Mouse (Mus musculus) hindbrain, embryonic 13.5 days (tissue): ENCODE data around the gene Prkaa1. TPM values are rescaled to one million over a fixed set of nuclear protein-coding genes. Genes with fewer than 3 reads are reported as not detected.

Experiments
- ATAC-seq: fragments of 200-750 bp; cut with Nextera tagmentation; 2 replicates; pipeline ENCODE4 v1.8.0; 2017; ENCODE audit warnings: moderate TSS enrichment; ENCODE audit not compliant: low FRiP score
- H3K27ac ChIP-seq: fragments of 300-500 bp; sonication (generic); 2 replicates; pipeline ENCODE4 v1.5.1; 2015; ENCODE audit warnings: inconsistent platforms, mild to moderate bottlenecking, moderate library complexity
- H3K27me3 ChIP-seq: fragments of 300-500 bp; sonication (generic); 2 replicates; pipeline ENCODE4 v1.6.1; 2015; ENCODE audit warnings: mild to moderate bottlenecking, inconsistent platforms
- H3K36me3 ChIP-seq: fragments of 300-500 bp; sonication (generic); 2 replicates; pipeline ENCODE4 v1.6.1; 2015; ENCODE audit warnings: mild to moderate bottlenecking, inconsistent platforms
- H3K4me1 ChIP-seq: fragments of 300-500 bp; sonication (generic); replicated peaks from 2 replicates; pipeline ENCODE4 v1.6.1; 2015; ENCODE audit warnings: inconsistent platforms
- H3K4me2 ChIP-seq: fragments of 300-500 bp; sonication (generic); 2 replicates; pipeline ENCODE4 v1.6.1; 2015; ENCODE audit warnings: inconsistent platforms, mild to moderate bottlenecking, moderate library complexity
- H3K4me3 ChIP-seq: fragments of 300-500 bp; sonication (generic); 2 replicates; pipeline ENCODE4 v1.5.1; 2015; ENCODE audit warnings: mild to moderate bottlenecking, inconsistent platforms
- H3K9ac ChIP-seq: fragments of 300-500 bp; sonication (generic); 2 replicates; pipeline ENCODE4 v1.6.1; 2015; ENCODE audit warnings: mild to moderate bottlenecking, inconsistent platforms
- H3K9me3 ChIP-seq: fragments of 300-500 bp; sonication (generic); 2 replicates; pipeline ENCODE4 v1.6.1; 2016; ENCODE audit warnings: inconsistent platforms
- WGBS: fragments of 180-500 bp; shearing (Covaris S2); methylation state at CpG from one replicate; pipeline ENCODE4 v1.1.7; 2015; 5-methylcytosine and 5-hydroxymethylcytosine counted together
- polyA plus RNA-seq: library from polyadenylated mRNA; unstranded; fragments of >200 nt; fragmentation: Nextera tagmentation; extraction: Ambion mirVana; gene quantifications from 2 replicates; pipeline ENCODE4 v1.2.1, GENCODE M21; 2015

Gene Prkaa1
- 14.3 and 15.6 TPM in 2 replicates for polyA plus RNA-seq

DNA sequence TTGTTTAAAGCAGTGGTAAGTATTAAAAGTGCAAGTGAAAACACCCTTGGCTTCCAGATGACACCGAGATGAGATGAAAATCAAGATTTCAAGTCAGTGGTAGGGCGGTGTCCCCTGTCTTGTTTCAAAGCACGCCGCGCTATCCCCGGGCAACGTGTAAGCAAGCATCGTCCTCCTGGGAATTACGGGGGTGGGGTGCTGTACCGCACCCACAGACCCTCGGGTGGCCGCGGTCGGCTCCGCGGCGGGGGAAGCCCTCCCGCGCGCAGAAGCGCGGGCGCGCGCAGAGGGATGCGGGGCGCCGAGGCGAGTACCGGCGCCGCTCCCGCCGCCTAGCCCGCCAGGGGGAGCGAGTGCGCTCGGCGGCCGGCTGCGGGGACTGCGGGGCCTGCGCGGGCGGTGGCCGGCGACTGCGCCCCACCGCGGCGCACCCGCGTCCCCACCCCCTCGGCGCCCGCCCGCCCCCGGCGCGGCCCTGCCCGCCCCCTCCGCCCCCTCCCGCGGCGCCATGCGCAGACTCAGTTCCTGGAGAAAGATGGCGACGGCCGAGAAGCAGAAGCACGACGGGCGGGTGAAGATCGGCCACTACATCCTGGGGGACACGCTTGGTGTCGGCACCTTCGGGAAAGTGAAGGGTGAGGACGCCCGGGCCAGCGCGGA lies at the start of gene Prkaa1:
Gene Prkaa1 (plus strand): TSS at position 501 of the 660 bp plus-strand sequence.
- Histone ChIP-seq H3K27ac (peak within 1 kb of the TSS; percentile 94), H3K36me3 (no peaks in the 10 kb centered on the region), H3K27me3 (no peaks in the 10 kb centered on the region), H3K4me2 (peak within 1 kb of the TSS; percentile 67), H3K4me1 (peaks cover 14% of the 10 kb centered on the region), H3K9ac (peak within 1 kb of the TSS; percentile 89), H3K9me3 (no peaks in the 10 kb centered on the region), H3K4me3 (peak within 1 kb of the TSS; percentile 82)
- peak; percentile 95 for ATAC-seq
- 2% methylated on average over 58 of the region's 80 CpGs for WGBS

DNA sequence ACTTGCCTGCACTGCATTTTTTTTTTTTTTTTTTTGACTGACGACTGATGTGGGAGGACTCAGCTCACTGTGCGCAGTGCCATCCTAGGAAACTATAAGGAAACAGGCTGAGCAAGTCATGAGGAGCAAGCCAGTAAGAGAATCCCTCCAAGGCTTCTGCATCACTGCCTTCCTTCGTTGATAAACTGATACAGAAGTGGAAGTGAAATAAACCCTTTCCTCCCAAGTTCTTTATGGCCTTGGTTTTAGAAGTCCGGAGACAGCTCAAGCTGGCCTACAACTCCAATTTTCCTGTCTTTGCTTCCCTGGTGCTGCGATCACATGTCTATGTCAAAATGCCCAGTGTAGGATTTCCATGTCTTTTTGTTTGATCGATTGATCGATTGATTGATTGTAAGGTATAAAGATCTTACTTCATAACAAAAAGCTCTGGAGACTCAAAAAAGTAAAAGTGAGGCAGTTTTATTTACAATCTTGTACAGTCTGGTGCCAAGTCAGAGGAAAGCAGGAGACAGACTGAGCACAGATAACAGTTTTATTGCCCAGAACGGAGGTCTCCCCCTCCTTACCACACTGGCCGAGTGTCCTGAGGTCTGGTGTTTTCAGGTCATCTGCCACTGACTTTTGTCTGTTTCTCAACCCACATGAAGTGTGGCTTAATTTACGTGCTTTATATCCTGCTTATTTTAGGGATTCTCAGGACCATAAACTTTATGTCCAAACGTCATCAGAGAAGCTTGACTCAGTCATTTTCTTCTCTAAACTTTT lies 47.9 kb upstream of the Prkaa1 start:
- Histone ChIP-seq H3K4me2 (no peak overlapping the region), H3K4me3 (no peak overlapping the region), H3K36me3 (no peaks in the 10 kb centered on the region), H3K9ac (no peak overlapping the region), H3K9me3 (no peaks in the 10 kb centered on the region), H3K27ac (no peak overlapping the region), H3K4me1 (no peaks in the 10 kb centered on the region), H3K27me3 (no peaks in the 10 kb centered on the region)
- no peak for ATAC-seq
- WGBS = 90% methylated on average over 11 of the region's 11 CpGs

DNA sequence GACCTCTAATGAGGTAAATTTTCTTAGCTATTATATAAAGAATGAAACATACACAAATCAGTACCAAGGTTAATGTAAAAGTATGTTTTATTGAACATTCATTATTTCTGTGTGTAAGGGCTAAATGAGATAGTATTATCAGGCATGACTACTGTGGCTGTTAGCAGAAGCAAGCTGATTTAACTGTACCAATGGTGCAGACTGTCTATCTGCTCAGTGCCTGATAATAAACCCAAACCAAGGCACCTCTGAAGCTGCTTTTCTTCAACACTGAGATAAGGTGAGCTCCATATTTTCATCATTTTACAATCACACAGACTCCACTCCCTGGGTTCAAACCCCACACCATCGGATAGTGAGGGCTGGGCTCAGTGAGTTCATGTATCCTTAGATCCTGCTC lies 46.3 kb upstream of the Prkaa1 start:
- Histone ChIP-seq H3K4me2 (no peak overlapping the region), H3K27ac (no peak overlapping the region), H3K9ac (no peak overlapping the region), H3K4me3 (no peak overlapping the region), H3K27me3 (no peaks in the 10 kb centered on the region), H3K4me1 (no peaks in the 10 kb centered on the region), H3K9me3 (no peaks in the 10 kb centered on the region), H3K36me3 (no peaks in the 10 kb centered on the region)
- ATAC-seq = no peak
- 100% methylated on average over 1 of the region's 1 CpGs for WGBS

DNA sequence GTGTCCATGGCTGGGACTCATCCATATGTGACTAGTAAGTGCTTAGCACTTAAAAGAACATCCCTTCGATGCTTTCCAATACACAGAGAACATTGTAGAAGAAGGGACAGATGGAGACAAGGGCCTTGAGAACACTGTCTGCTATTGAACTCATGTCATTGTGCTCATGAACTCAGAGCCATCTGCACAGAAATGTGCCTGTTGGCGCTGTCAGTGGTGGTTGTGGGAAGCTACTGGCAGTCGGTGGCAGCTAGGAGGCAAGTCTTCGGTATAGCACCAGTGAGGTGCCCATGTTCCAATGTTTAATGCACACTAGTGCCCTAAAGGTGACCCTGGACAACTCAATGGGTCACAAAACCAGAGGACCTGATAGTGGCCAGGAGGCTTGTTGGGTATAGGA lies 41.3 kb upstream of the Prkaa1 start:
- no peak for ATAC-seq

DNA sequence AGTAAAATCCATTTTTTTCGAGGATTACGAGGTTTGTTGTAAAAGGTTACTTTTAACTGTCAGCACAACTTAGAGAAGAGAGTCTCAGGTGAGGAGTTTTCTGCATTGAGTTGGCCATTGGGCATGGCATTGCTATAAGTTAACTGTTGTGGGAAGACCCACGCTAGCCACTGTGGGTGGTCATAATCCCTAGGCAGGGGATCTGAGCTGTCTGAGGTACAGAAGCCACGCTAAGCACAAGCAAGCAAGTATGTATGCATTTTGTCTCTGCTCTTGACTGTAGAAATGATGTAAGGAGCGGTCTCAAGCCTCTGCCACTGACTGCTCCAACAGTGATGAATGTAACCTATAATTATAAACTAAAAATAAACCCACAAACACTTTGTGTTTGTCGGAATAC lies 37.8 kb upstream of the Prkaa1 start:
- Histone ChIP-seq H3K9ac (no peak overlapping the region), H3K4me1 (no peaks in the 10 kb centered on the region), H3K9me3 (no peaks in the 10 kb centered on the region), H3K36me3 (no peaks in the 10 kb centered on the region), H3K4me2 (no peak overlapping the region), H3K27me3 (no peaks in the 10 kb centered on the region), H3K27ac (no peak overlapping the region), H3K4me3 (no peak overlapping the region)
- 82% methylated on average over 6 of the region's 6 CpGs for WGBS
- ATAC-seq = peak; percentile 21; the same call in 1 of the 2 replicates

More for the DNA sequence above, 41.3 kb upstream of the Prkaa1 start:
- Histone ChIP-seq H3K4me2 (no peak overlapping the region), H3K9me3 (no peaks in the 10 kb centered on the region), H3K4me3 (no peak overlapping the region), H3K36me3 (no peaks in the 10 kb centered on the region), H3K27me3 (no peaks in the 10 kb centered on the region), H3K4me1 (no peaks in the 10 kb centered on the region), H3K27ac (no peak overlapping the region), H3K9ac (no peak overlapping the region)
- whole genome bisulfite sequencing = 96% methylated on average over 4 of the region's 4 CpGs

DNA sequence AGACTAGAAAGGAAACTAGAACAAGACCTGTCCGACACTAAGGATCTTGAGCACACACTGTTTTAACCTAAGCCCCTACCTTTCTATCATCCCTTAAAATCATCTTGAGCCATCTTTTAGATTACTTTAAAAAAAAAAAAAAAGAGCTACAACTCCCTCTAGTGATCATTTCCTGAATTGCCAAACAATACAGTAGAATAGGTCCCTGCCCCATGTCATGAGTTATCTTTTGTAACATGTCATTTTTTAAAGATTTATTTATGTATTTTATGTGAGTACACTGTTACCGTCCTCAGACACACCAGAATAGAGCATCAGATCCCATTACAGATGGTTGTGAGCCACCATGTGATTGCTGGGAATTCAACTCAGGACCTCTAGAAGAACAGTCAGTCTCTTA lies 37.4 kb upstream of the Prkaa1 start:
- H3K27ac ChIP-seq = no peak overlapping the region
- no peaks in the 10 kb centered on the region for H3K27me3 ChIP-seq
- no peaks in the 10 kb centered on the region for H3K36me3 ChIP-seq
- no peaks in the 10 kb centered on the region for H3K9me3 ChIP-seq
- H3K4me3 ChIP-seq = no peak overlapping the region
- no peak overlapping the region for H3K4me2 ChIP-seq
- H3K9ac ChIP-seq = no peak overlapping the region
- no peaks in the 10 kb centered on the region for H3K4me1 ChIP-seq
- ATAC-seq = 0 out of 2 replicates have a peak, but pooled peaks have one; percentile 63
- 62% methylated on average over 2 of the region's 2 CpGs for WGBS

DNA sequence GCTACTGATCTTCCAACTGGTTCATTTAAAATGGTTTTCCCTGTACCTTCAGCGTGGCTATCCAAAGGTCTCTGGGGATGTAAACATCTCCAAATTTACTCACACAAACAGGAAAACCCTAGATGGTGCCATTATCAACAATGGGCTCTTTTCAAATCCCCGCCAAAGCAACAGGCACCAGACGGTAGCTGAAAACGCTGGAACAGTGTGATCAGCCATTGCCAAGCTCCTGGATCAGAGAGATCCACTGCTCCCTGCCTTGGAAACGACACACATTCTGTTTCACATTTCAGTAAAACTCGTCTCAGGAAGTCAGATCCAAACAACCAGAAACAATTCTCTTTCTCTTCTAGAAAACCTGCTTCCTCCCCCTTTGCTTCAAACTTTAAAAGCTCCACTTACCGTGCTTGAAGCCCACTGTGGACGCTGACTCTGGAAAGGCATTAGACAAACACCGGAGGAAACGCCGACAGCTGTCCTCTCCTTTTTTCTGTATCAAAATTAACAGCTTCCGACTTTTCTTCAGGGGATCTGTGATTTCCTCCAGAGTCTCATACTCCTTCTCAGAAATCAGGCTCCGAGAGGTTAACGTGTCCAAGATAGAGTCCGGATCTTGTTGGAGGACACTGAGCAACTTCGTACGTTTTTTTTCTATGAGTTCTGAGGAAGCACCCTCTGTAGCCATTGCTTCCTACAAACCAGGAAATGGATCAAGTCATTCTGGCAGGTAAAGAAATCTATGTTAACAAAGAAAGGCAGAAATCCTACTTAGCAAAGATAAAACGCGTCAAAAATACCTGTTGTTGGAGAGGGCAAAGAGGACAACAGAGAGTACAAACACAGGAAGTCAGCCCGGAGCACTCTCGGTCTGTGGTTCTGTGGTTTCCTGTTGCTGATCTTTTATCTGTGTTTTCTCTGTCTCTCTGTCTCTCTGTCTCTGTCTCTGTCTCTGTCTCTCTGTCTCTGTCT lies 35.7 kb upstream of the Prkaa1 start, which contains the start of gene Card6:
Gene Card6 (minus strand): TSS at position 854 of the 969 bp plus-strand sequence.
- Histone ChIP-seq H3K4me1 (no peaks in the 10 kb centered on the region), H3K9me3 (no peaks in the 10 kb centered on the region), H3K27me3 (no peaks in the 10 kb centered on the region), H3K9ac (no peak within 1 kb of the TSS), H3K27ac (no peak within 1 kb of the TSS), H3K4me3 (peak within 1 kb of the TSS; percentile 4; the same call in 1 of the 2 replicates), H3K36me3 (no peaks in the 10 kb centered on the region), H3K4me2 (no peak within 1 kb of the TSS)
- WGBS = 73% methylated on average over 21 of the region's 21 CpGs
- ATAC-seq = no peak

DNA sequence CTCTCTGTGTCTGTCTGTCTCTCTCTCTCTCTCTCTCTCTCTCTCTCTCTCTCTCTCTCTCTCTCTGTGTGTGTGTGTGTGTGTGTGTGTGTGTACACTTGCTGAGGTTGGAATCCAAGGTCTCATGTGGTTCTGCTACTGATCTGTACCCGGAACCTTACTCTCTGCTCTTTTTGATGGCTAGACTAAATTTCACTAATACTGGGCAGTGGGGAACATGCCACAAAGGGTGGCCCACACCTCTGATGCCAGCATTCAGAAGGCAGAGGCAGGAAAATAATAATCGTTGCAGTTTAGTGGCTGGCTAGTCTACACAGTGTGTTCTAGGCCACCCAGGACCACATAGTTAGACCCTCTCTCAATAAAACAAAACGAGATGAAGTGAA lies 35.0 kb upstream of the Prkaa1 start:
- ATAC-seq = no peak
- 83% methylated on average over 3 of the region's 3 CpGs for WGBS
- no peaks in the 10 kb centered on the region for H3K36me3 ChIP-seq
- no peaks in the 10 kb centered on the region for H3K9me3 ChIP-seq
- H3K9ac ChIP-seq = no peak overlapping the region
- no peak overlapping the region for H3K4me2 ChIP-seq
- no peak overlapping the region for H3K4me3 ChIP-seq
- no peak overlapping the region for H3K27ac ChIP-seq
- no peaks in the 10 kb centered on the region for H3K27me3 ChIP-seq
- no peaks in the 10 kb centered on the region for H3K4me1 ChIP-seq

DNA sequence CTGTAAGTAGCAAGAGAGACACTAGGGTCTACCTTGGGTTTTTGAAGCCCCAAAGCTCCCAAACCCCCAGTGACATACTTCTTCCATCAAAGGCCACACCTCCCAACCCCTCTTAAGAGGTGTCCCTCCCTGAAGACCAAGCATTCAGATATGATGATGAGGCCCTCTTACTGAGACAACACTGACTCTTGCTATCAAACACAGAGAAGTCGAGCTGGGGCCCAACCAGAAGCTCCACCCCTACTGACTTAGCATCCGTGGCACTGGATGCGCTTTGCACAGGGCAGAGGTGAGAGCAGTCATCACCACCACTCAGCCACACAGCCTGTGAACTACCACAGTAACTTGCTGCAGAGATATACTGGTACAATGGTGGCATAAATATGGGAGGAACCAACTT lies 31.0 kb upstream of the Prkaa1 start:
- Histone ChIP-seq H3K27ac (no peak overlapping the region), H3K4me1 (peaks cover 14% of the 10 kb centered on the region), H3K4me3 (no peak overlapping the region), H3K4me2 (no peak overlapping the region), H3K9me3 (no peaks in the 10 kb centered on the region), H3K27me3 (no peaks in the 10 kb centered on the region), H3K36me3 (peaks cover 2% of the 10 kb centered on the region), H3K9ac (no peak overlapping the region)
- ATAC-seq = no peak
- 83% methylated on average over 3 of the region's 3 CpGs for WGBS

DNA sequence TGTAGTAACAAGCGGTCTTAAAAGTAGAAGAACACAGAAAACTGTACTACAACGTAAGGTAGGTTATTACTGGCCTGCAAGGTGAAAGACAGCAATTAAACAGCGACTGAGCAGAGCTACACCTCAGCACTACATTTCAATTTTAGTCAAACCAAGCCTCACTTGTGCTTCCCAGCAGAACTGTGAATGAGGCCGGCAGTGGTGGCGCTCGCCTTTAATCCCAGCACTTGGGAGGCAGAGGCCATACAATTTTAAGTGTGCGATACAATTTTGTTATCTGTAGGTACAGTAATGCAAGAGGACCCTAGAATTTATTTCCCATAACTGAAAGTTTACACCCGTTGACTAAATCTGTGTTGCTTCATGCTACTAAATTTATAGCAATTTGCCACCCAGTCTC lies 28.5 kb upstream of the Prkaa1 start:
- Histone ChIP-seq H3K9me3 (no peaks in the 10 kb centered on the region), H3K4me2 (peak overlapping the region; percentile 62), H3K9ac (peak overlapping the region; percentile 77; the same call in 1 of the 2 replicates), H3K27me3 (no peaks in the 10 kb centered on the region), H3K4me3 (peak overlapping the region; percentile 99), H3K4me1 (peaks cover 24% of the 10 kb centered on the region), H3K27ac (no peak overlapping the region), H3K36me3 (peaks cover 26% of the 10 kb centered on the region)
- no peak for ATAC-seq
- 74% methylated on average over 8 of the region's 8 CpGs for WGBS

DNA sequence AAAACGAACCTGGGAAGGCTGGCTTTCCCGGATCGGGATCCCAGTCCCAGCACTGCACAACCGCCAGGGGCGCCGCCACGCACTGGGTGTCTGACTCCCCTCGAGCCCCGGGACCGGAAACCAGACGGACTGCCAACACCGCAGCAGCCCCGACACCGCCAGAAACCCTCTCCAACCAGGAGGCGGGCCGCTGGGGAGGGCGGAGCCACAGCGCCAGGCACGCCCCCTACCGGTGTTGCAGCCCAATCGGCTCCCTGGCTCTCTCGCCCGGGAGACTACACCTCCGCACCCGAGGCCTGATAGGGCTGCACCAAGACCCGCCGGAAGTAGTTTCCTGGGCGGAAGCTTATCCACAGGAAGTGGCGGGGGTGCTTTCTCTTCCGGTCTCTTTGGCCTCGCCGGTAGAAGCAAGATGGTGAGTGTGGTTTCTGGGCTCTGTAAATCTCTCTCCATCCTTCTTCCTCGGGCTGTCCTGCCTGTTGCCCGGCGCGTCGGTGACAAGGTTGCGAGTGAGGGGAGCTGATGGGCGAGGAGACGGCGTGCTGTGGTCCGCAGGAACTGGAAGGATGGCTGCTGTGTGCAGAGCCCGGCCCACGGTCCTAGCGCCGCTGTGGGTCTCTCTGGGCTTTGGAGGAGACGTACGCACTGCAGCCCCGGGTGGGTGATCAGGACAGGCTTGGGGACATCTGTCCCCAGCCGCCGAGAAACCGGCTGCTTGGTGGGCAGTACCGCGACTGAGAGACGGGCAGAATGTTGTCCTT lies 27.2 kb upstream of the Prkaa1 start, which contains the start of gene Rpl37:
Gene Rpl37 (plus strand): TSS at position 376 of the 761 bp plus-strand sequence.
- Histone ChIP-seq H3K27ac (peak within 1 kb of the TSS; percentile 92), H3K4me2 (peak within 1 kb of the TSS; percentile 88), H3K4me3 (peak within 1 kb of the TSS; percentile 99), H3K9me3 (no peaks in the 10 kb centered on the region), H3K27me3 (no peaks in the 10 kb centered on the region), H3K4me1 (peaks cover 24% of the 10 kb centered on the region), H3K9ac (peak within 1 kb of the TSS; percentile 97), H3K36me3 (peaks cover 39% of the 10 kb centered on the region)
- ATAC-seq = peak; percentile 99
- under 1% methylated on average over 54 of the region's 55 CpGs for WGBS
